Mouse (Mus musculus) bone marrow macrophage, adult 2 months (primary cell): ENCODE results near the gene Hras.

Source experiments
- CTCF ChIP-seq: IDR thresholded peaks from 2 replicates; pipeline ENCODE4 v1.5.1; 2012; ENCODE audit warnings: low read depth, mild to moderate bottlenecking, low read length, moderate library complexity
- POLR2A ChIP-seq: IDR thresholded peaks from 2 replicates; pipeline ENCODE4 v1.6.1; 2012; ENCODE audit warnings: mild to moderate bottlenecking, low read depth, low read length, borderline replicate concordance

DNA sequence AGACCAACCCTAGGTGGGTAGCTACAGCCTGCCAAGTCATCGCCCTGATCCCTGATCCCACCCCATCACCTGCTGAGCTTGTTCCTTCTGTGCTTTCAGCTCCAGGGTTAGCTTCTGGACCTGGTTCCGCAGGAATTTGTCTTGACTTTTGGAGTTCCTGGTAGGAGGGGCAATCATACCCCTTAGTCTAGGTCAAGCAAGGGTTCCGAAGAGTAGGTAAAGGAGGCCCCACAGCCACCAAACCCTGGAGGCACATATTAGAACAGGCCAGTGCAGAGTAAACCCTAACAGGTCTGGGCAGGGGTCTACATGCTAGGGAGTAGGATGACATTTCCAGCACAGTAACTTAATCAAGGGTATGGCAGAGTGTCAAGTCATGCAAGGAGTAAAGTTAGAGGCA lies 19.3 kb upstream of the Hras start:
- TF ChIP-seq CTCF (no peak), POLR2A (no peak)
